Mouse (Mus musculus): ENCODE results near the gene Dnajb2. TPM values are rescaled to one million over a fixed set of nuclear protein-coding genes. Genes with fewer than 3 reads are reported as not detected.

Gene Dnajb2
- polyA plus RNA-seq, 1 experiment from 2014 or later = 21.5 TPM

DNA sequence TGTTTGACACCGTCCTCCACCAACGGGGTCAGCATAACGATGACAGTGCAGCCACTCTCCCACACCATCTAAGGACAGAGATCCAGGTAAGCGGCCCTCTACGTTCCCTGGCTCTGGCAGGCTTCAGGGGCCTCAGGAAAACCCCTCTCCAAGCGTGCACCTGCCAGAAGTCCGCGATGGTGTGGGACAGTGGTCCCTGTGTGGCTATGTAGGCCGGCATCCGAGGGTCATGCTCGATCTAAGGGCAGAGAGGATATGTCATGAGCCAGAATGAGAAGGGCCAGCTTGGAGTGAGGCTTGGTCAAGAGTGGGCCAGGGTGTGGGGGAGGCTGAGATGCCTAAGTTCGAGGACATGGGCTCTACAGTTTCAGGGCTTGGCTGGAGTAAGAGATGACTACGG is 16.1 kb downstream of the Dnajb2 start:
- Histone ChIP-seq H3K9me3 (replicated peaks; ENCODE audit: control insufficient read depth, low read length) (no peaks in the 10 kb centered on the region), H3K27ac (ENCODE audit: low read depth, low read length) (no peak overlapping the region), H3K9ac (ENCODE audit: low read length) (no peak overlapping the region), H3K4me1 (ENCODE audit: control insufficient read depth, insufficient read depth, low read length) (peaks cover 15% of the 10 kb centered on the region; the same call in 1 of the 2 replicates), H3K27me3 (replicated peaks; ENCODE audit: control insufficient read depth, insufficient read depth, low read length) (no peaks in the 10 kb centered on the region), H3K4me2 (ENCODE audit: low read length) (no peak overlapping the region), H3K4me3 (ENCODE audit: low read depth, low read length) (no peak overlapping the region), H3K36me3 (ENCODE audit: control insufficient read depth, insufficient read depth, low read length) (no peaks in the 10 kb centered on the region)
- 72% methylated on average over 13 of the region's 13 CpGs for WGBS
- ATAC-seq (no peak), DNase-seq (ENCODE audit: low spot score) (no peak)

DNA sequence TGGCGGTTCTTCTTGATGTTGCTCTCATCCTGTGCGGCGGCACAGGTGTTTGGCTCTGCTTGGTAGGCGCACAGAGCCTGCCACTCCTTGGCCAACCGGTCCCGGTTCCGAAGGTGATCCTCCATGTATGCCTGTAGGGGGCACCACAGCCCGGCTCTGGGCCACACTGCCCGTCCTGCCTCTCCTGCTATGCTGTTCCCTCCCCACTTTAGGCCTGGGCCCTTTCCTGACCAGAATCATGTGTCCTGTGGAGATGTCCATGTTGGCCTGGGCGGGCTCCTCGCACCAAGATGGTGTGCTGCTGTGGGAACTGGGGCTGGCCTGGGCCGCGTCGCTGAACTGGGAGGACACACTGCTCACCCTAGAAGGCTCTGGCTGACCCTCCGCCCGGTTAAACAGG is 16.8 kb downstream of the Dnajb2 start:
- WGBS = 76% methylated on average over 16 of the region's 16 CpGs
- DNase-seq (ENCODE audit: low spot score) (no peak), ATAC-seq (no peak)
- H3K27me3 ChIP-seq (replicated peaks; ENCODE audit: control insufficient read depth, insufficient read depth, low read length) = no peaks in the 10 kb centered on the region
- H3K27ac ChIP-seq (ENCODE audit: low read depth, low read length) = no peak overlapping the region
- no peaks in the 10 kb centered on the region for H3K9me3 ChIP-seq (replicated peaks; ENCODE audit: control insufficient read depth, low read length)
- H3K4me3 ChIP-seq (ENCODE audit: low read depth, low read length) = no peak overlapping the region
- H3K4me1 ChIP-seq (ENCODE audit: control insufficient read depth, insufficient read depth, low read length) = peaks cover 10% of the 10 kb centered on the region; the same call in 1 of the 2 replicates
- H3K36me3 ChIP-seq (ENCODE audit: control insufficient read depth, insufficient read depth, low read length) = no peaks in the 10 kb centered on the region
- no peak overlapping the region for H3K4me2 ChIP-seq (ENCODE audit: low read length)
- H3K9ac ChIP-seq (ENCODE audit: low read length) = no peak overlapping the region

DNA sequence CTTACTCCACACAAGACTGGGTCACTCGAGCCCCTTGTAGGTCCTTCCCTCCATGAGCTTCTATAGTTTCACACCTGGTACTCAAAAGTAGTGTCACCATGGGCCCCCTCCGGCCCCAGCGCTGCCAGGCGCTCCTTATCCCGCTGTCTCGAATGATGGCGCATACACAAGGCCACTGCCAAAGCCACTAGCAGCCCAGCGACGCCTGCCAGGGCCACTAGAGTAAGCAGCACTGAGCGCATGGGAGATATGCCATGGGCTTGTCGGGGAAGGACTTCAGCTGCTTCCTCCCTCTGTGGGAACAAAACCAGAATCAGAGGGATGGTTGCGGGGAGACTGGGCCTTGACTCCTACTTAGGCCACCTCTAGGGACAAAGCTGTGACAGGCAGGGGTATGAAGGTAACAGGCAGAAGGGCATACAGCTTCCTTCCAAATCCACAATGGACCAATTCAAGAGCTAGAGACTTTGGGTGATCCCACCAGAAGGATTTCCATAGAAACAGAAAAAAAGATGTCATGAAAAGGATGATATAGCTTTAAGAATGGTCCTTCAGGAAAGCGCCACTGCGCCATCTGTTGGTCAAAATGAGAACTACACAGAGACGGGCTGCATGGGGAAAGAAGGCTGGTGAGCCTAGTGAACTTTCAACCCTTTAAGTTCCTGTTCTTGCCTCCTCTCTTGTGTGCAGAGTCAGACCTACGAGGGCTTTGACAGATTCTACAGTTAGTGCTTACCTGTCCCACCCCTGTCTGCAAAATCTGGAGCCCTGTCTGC is 17.8 kb downstream of the Dnajb2 start:
- H3K27me3 ChIP-seq (replicated peaks; ENCODE audit: control insufficient read depth, insufficient read depth, low read length) = no peaks in the 10 kb centered on the region
- no peak overlapping the region for H3K9ac ChIP-seq (ENCODE audit: low read length)
- DNase-seq (ENCODE audit: low spot score) (peak; percentile 81), ATAC-seq (peak; percentile 12; the same call in 1 of the 2 replicates)
- H3K9me3 ChIP-seq (replicated peaks; ENCODE audit: control insufficient read depth, low read length) = no peaks in the 10 kb centered on the region
- H3K4me1 ChIP-seq (ENCODE audit: control insufficient read depth, insufficient read depth, low read length) = peaks cover 7% of the 10 kb centered on the region; the same call in 1 of the 2 replicates
- H3K4me2 ChIP-seq (ENCODE audit: low read length) = no peak overlapping the region
- no peak overlapping the region for H3K4me3 ChIP-seq (ENCODE audit: low read depth, low read length)
- H3K36me3 ChIP-seq (ENCODE audit: control insufficient read depth, insufficient read depth, low read length) = no peaks in the 10 kb centered on the region
- WGBS = 64% methylated on average over 16 of the region's 16 CpGs
- no peak overlapping the region for H3K27ac ChIP-seq (ENCODE audit: low read depth, low read length)

DNA sequence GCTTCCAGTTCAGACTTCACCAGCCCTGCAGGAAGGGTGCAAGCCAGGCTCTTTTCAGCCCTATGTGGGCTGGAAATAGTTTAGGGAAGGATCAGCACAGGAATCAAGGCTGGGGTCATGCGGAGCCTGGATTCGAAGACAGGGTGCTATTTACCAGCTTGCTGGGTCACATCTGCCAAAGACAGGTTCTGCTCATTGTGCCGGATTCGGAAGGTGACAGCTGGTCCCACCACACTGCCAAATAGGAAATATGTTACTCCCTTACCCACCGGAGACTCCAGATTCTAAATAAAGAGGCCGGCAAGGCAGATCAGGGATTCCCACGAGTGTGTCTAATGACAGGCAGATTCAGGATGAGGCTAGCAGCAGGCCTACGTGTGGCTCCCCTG is 18.4 kb downstream of the Dnajb2 start:
- no peak for DNase-seq (ENCODE audit: low spot score)
- H3K27me3 ChIP-seq (replicated peaks; ENCODE audit: control insufficient read depth, insufficient read depth, low read length) = no peaks in the 10 kb centered on the region
- H3K27ac ChIP-seq (ENCODE audit: low read depth, low read length) = no peak overlapping the region

DNA sequence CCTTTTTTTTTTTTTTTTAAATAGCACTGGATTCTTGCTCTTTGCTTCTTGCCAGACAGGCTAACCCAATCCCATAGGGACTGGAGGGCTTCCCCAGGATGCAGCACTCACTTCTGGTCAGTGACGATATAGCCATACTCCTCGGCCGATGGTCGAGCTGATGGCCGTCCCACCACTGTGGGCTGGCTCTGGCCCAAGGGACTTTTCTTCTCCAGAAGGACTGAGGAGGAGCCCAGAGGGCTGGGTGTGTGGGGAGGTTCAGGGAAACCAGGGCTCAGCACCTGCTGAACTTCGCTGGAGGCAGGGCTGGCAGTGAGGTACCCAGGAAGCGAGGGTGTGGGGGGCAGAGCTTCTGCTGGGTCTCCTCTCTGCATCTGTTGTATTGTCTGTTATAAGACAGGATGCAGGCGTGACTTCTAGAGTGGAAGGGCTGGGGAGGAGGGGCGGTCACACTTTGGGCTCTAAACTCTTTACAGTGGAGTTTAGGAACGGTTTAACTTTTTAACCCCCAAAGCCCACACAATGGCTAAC is 19.4 kb downstream of the Dnajb2 start:
- H3K4me1 ChIP-seq (ENCODE audit: control insufficient read depth, insufficient read depth, low read length) = peaks cover 7% of the 10 kb centered on the region; the same call in 1 of the 2 replicates
- WGBS = 71% methylated on average over 10 of the region's 10 CpGs
- no peaks in the 10 kb centered on the region for H3K27me3 ChIP-seq (replicated peaks; ENCODE audit: control insufficient read depth, insufficient read depth, low read length)
- H3K9ac ChIP-seq (ENCODE audit: low read length) = no peak overlapping the region
- no peaks in the 10 kb centered on the region for H3K9me3 ChIP-seq (replicated peaks; ENCODE audit: control insufficient read depth, low read length)
- H3K27ac ChIP-seq (ENCODE audit: low read depth, low read length) = no peak overlapping the region
- no peak overlapping the region for H3K4me2 ChIP-seq (ENCODE audit: low read length)
- ATAC-seq (no peak), DNase-seq (ENCODE audit: low spot score) (no peak)
- H3K36me3 ChIP-seq (ENCODE audit: control insufficient read depth, insufficient read depth, low read length) = no peaks in the 10 kb centered on the region
- H3K4me3 ChIP-seq (ENCODE audit: low read depth, low read length) = no peak overlapping the region

More for the DNA sequence above, 18.4 kb downstream of the Dnajb2 start:
- WGBS = 69% methylated on average over 8 of the region's 8 CpGs
- Histone ChIP-seq H3K4me3 (ENCODE audit: low read depth, low read length) (no peak overlapping the region), H3K36me3 (ENCODE audit: control insufficient read depth, insufficient read depth, low read length) (no peaks in the 10 kb centered on the region), H3K9ac (ENCODE audit: low read length) (no peak overlapping the region), H3K4me2 (ENCODE audit: low read length) (no peak overlapping the region), H3K4me1 (ENCODE audit: control insufficient read depth, insufficient read depth, low read length) (peaks cover 7% of the 10 kb centered on the region; the same call in 1 of the 2 replicates), H3K9me3 (replicated peaks; ENCODE audit: control insufficient read depth, low read length) (no peaks in the 10 kb centered on the region)
- peak; percentile 13; the same call in 1 of the 2 replicates for ATAC-seq

DNA sequence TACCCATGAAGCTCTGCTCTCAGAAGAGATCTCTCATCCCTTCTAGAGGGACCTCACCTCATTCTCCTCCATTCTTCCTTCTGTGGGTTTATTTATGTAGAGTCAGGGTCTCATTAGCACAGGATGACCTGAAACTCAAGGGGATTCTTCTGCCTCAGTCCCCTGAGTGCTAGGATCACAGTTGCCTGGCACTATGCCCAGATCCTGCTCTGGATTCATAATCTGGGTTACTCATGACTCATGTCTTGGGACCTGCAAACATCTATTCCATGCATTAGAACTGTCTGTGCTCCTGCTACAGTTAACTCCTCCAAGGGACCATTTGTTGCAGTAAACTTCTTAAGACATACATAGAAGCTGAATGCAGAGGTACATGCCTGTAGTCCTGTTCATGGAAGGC is 25.1 kb downstream of the Dnajb2 start:
- peaks cover 29% of the 10 kb centered on the region for H3K27me3 ChIP-seq (replicated peaks; ENCODE audit: control insufficient read depth, insufficient read depth, low read length)
- H3K36me3 ChIP-seq (ENCODE audit: control insufficient read depth, insufficient read depth, low read length) = no peaks in the 10 kb centered on the region
- ATAC-seq (no peak), DNase-seq (ENCODE audit: low spot score) (no peak)
- no peak overlapping the region for H3K9ac ChIP-seq (ENCODE audit: low read length)
- peaks cover 3% of the 10 kb centered on the region; the same call in 1 of the 2 replicates for H3K4me1 ChIP-seq (ENCODE audit: control insufficient read depth, insufficient read depth, low read length)
- H3K4me3 ChIP-seq (ENCODE audit: low read depth, low read length) = no peak overlapping the region
- H3K9me3 ChIP-seq (replicated peaks; ENCODE audit: control insufficient read depth, low read length) = no peaks in the 10 kb centered on the region
- H3K4me2 ChIP-seq (ENCODE audit: low read length) = no peak overlapping the region
- no peak overlapping the region for H3K27ac ChIP-seq (ENCODE audit: low read depth, low read length)

DNA sequence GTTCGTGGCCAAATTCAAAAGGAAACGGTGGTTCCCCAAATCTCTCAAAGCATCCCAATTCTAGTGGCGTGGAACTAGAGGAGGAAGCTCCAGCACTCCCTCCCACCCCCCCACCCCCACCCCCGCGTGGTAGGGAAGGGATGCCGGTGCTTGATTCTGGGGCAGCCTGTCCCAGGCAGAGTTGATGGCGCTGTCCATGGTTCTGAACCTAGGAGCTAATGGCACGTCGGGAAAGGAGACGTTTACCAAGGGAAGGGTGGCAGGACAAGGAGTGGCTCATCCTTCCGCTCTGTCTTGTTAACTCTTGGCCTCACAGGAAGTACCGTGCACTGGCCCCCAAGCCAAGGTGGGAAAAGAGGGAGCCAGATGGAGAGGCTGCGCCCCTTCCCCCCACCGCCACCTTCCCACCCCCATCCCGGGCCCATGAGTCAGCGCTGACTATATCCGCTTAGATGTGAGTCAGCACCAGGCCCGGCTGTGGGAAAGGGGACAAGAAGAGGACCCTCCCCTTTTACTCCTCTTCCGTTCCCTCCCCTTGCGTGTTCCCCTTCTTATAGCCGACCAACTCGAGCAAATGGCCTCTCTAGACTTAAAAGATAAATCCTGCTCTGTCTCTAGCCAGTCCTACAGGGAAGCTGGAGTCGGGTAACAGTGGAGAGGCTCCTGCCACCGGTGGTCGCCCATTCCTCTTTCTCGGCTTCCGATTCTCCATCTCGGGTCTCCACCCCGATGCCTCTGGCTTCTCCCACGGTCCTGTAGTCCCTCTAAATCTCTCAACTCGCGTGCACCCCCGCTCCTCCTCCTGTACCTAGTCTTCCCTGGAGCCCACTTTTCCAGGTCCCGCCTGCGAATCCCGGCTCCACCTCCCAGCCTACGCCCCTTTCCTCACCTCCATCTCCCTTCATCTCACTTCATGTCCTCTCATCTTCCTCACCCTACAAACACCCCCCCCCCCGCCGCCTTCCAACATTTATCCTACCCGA is 27.1 kb downstream of the Dnajb2 start:
- 2% methylated on average over 40 of the region's 40 CpGs for WGBS
- Histone ChIP-seq H3K4me1 (ENCODE audit: control insufficient read depth, insufficient read depth, low read length) (peaks cover 3% of the 10 kb centered on the region; the same call in 1 of the 2 replicates), H3K27me3 (replicated peaks; ENCODE audit: control insufficient read depth, insufficient read depth, low read length) (peaks cover 29% of the 10 kb centered on the region), H3K36me3 (ENCODE audit: control insufficient read depth, insufficient read depth, low read length) (no peaks in the 10 kb centered on the region), H3K4me2 (ENCODE audit: low read length) (peak overlapping the region; percentile 56), H3K4me3 (ENCODE audit: low read depth, low read length) (peak overlapping the region; percentile 36), H3K27ac (ENCODE audit: low read depth, low read length) (no peak overlapping the region), H3K9me3 (replicated peaks; ENCODE audit: control insufficient read depth, low read length) (no peaks in the 10 kb centered on the region), H3K9ac (ENCODE audit: low read length) (peak overlapping the region; percentile 49)
- DNase-seq (ENCODE audit: low spot score) = peak; percentile 62
- peak; percentile 56 for ATAC-seq

DNA sequence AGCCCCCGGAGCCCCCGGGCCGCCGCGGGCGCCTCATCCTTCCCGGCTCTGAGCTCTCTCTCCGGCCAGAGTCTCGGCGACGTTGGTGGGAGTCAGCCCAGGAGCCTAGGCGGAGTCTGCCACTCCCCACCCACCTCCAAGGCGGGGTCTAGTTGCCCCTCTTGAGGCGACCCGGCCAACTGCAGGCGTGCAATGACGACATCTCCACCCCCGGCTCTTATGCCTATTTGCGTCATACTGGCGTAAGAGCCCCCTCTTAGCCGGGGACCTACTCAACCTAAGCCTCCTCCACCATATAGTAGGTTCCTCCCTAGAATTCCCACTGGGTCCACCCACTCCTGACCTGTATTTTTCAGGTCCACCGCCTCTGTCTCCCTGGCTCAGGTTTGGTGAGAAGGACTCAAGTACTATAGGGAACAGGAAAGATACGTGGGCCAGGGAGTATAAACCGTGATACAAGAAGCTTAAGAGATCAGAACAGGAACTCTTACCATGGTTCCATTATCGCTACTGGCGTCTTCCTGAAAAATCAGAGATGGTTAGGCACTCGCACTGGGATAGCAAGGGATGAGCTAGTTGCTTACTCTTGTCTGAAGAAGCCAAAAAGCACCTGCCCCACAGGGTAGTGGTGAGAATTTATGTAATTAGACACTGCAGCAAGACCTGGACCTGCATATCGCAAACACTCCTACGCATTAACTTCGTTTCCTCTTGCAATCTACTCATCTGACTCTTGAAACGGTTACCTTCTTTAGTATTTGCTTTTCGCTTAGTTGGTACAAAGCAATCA is 28.1 kb downstream of the Dnajb2 start, which contains the start of gene Ptprn:
Gene Ptprn (minus strand): TSS at position 412 of the 790 bp plus-strand sequence.
- ATAC-seq = peak; percentile 86
- Histone ChIP-seq H3K4me1 (ENCODE audit: control insufficient read depth, insufficient read depth, low read length) (peaks cover 3% of the 10 kb centered on the region; the same call in 1 of the 2 replicates), H3K4me3 (ENCODE audit: low read depth, low read length) (peak within 1 kb of the TSS; percentile 36), H3K36me3 (ENCODE audit: control insufficient read depth, insufficient read depth, low read length) (no peaks in the 10 kb centered on the region), H3K9me3 (replicated peaks; ENCODE audit: control insufficient read depth, low read length) (no peaks in the 10 kb centered on the region), H3K27me3 (replicated peaks; ENCODE audit: control insufficient read depth, insufficient read depth, low read length) (peaks cover 29% of the 10 kb centered on the region), H3K9ac (ENCODE audit: low read length) (peak within 1 kb of the TSS; percentile 49), H3K27ac (ENCODE audit: low read depth, low read length) (no peak within 1 kb of the TSS), H3K4me2 (ENCODE audit: low read length) (peak within 1 kb of the TSS; percentile 56)
- peak; percentile 56 for DNase-seq (ENCODE audit: low spot score)
- 15% methylated on average over 23 of the region's 32 CpGs for WGBS
